Mouse (Mus musculus) forebrain, embryonic 14.5 days (tissue): Measurements from ENCODE around the gene Tmem175. TPM values are rescaled to one million over a fixed set of nuclear protein-coding genes. Genes with fewer than 3 reads are reported as not detected.

Experiments
- ATAC-seq: fragments of 200-750 bp; cut with Nextera tagmentation; 2 replicates; pipeline ENCODE4 v1.8.0; 2017; ENCODE audit warnings: mild to moderate bottlenecking, moderate library complexity
- DNase-seq: peaks from one replicate; pipeline ENCODE4 v3.0.0-alpha.2; 2015; ENCODE audit warnings: low spot score
- H3K27ac ChIP-seq: fragments of 300-500 bp; sonication (generic); 2 replicates; pipeline ENCODE4 v1.5.1; 2014; ENCODE audit warnings: low read depth, mild to moderate bottlenecking, control low read depth, low read length, moderate library complexity
- H3K27me3 ChIP-seq: fragments of 300-500 bp; sonication (generic); replicated peaks from 2 replicates; pipeline ENCODE4 v1.6.1; 2014; ENCODE audit warnings: low read length, control low read depth, mixed read lengths; ENCODE audit not compliant: control insufficient read depth, insufficient read depth
- H3K36me3 ChIP-seq: fragments of 300-500 bp; sonication (generic); 2 replicates; pipeline ENCODE4 v1.6.1; 2014; ENCODE audit warnings: low read length, control low read depth; ENCODE audit not compliant: control insufficient read depth, insufficient read depth
- H3K4me1 ChIP-seq: fragments of 300-500 bp; sonication (generic); 2 replicates; pipeline ENCODE4 v1.6.1; 2014; ENCODE audit warnings: antibody characterized with exemption, low read length, control low read depth; ENCODE audit not compliant: control insufficient read depth, insufficient read depth
- H3K4me2 ChIP-seq: fragments of 300-500 bp; sonication (generic); 2 replicates; pipeline ENCODE4 v1.6.1; 2014; ENCODE audit warnings: mild to moderate bottlenecking, control low read depth, low read length
- H3K4me3 ChIP-seq: fragments of 300-500 bp; sonication (generic); 2 replicates; pipeline ENCODE4 v1.5.1; 2014; ENCODE audit warnings: low read depth, low read length, control low read depth
- H3K9ac ChIP-seq: fragments of 300-500 bp; sonication (generic); 2 replicates; pipeline ENCODE4 v1.6.1; 2014; ENCODE audit warnings: mild to moderate bottlenecking, low read length, control low read depth, moderate library complexity
- H3K9me3 ChIP-seq: fragments of 300-500 bp; sonication (generic); replicated peaks from 2 replicates; pipeline ENCODE4 v1.6.1; 2016; ENCODE audit warnings: low read length, control low read depth, mixed read lengths; ENCODE audit not compliant: control insufficient read depth
- WGBS: fragments of 180-500 bp; shearing (Covaris S2); extraction: QIAGEN DNeasy Blood & Tissue Kit; methylation state at CpG from one replicate; pipeline ENCODE4 v1.1.7; 2014; 5-methylcytosine and 5-hydroxymethylcytosine counted together
- polyA plus RNA-seq: library from polyadenylated mRNA; unstranded; fragments of >200 nt; fragmentation: Nextera tagmentation; extraction: Ambion mirVana; gene quantifications from 2 replicates; pipeline ENCODE4 v1.2.1, GENCODE M21; 2014

Tmem175 gene
- polyA plus RNA-seq, 1 experiment from 2014 or later = 32.3 TPM

- no peaks in the 10 kb centered on the region for H3K36me3 ChIP-seq
- H3K27ac ChIP-seq = no peak overlapping the region
- 89% methylated on average over 6 of the region's 6 CpGs for WGBS
- H3K9ac ChIP-seq = no peak overlapping the region
- H3K4me3 ChIP-seq = no peak overlapping the region
- H3K4me1 ChIP-seq = peaks cover 10% of the 10 kb centered on the region
- DNase-seq (no peak), ATAC-seq (no peak)
- no peak overlapping the region for H3K4me2 ChIP-seq
- H3K27me3 ChIP-seq = no peaks in the 10 kb centered on the region
- no peaks in the 10 kb centered on the region for H3K9me3 ChIP-seq
Measured at GRCm38 (mm10) chr5:108680871-108681270, 51.3 kb downstream of the Tmem175 start.

GRCm38 (mm10) chr5:108689091-108689490, 59.5 kb downstream of the Tmem175 start:
- Histone ChIP-seq H3K9ac (no peak overlapping the region), H3K4me2 (no peak overlapping the region), H3K9me3 (no peaks in the 10 kb centered on the region), H3K4me1 (peaks cover 3% of the 10 kb centered on the region; the same call in 1 of the 2 replicates), H3K36me3 (no peaks in the 10 kb centered on the region), H3K27me3 (peaks cover 4% of the 10 kb centered on the region), H3K27ac (no peak overlapping the region), H3K4me3 (no peak overlapping the region)
- ATAC-seq (no peak), DNase-seq (peak; percentile 71)
- 65% methylated on average over 5 of the region's 5 CpGs for WGBS

- DNase-seq = no peak
- 81% methylated on average over 4 of the region's 4 CpGs for WGBS
- ATAC-seq = no peak
Measured at GRCm38 (mm10) chr5:108691152-108691551, 61.6 kb downstream of the Tmem175 start.

GRCm38 (mm10) chr5:108692271-108692670, 62.7 kb downstream of the Tmem175 start, which contains the start of gene Fgfrl1:
Fgfrl1 (plus strand) TSS chr5:108692382.
- WGBS = 6% methylated on average over 16 of the region's 18 CpGs
- Histone ChIP-seq H3K27ac (no peak within 1 kb of the TSS), H3K4me3 (peak within 1 kb of the TSS; percentile 63; the same call in 1 of the 2 replicates), H3K4me2 (peak within 1 kb of the TSS; percentile 89), H3K9me3 (no peaks in the 10 kb centered on the region), H3K27me3 (peaks cover 4% of the 10 kb centered on the region), H3K9ac (peak within 1 kb of the TSS; percentile 17), H3K36me3 (no peaks in the 10 kb centered on the region), H3K4me1 (peaks cover 5% of the 10 kb centered on the region; the same call in 1 of the 2 replicates)
- no peak for DNase-seq
- no peak for ATAC-seq

More at GRCm38 (mm10) chr5:108691152-108691551, 61.6 kb downstream of the Tmem175 start:
- Histone ChIP-seq H3K36me3 (no peaks in the 10 kb centered on the region), H3K9me3 (no peaks in the 10 kb centered on the region), H3K27ac (no peak overlapping the region), H3K4me2 (no peak overlapping the region), H3K27me3 (peaks cover 4% of the 10 kb centered on the region), H3K9ac (no peak overlapping the region), H3K4me3 (no peak overlapping the region), H3K4me1 (peaks cover 5% of the 10 kb centered on the region; the same call in 1 of the 2 replicates)

- no peaks in the 10 kb centered on the region for H3K9me3 ChIP-seq
- H3K27me3 ChIP-seq = peaks cover 4% of the 10 kb centered on the region
- no peak overlapping the region for H3K27ac ChIP-seq
- peak overlapping the region; percentile 64 for H3K9ac ChIP-seq
- H3K4me1 ChIP-seq = peaks cover 5% of the 10 kb centered on the region; the same call in 1 of the 2 replicates
- H3K36me3 ChIP-seq = no peaks in the 10 kb centered on the region
- peak overlapping the region; percentile 89 for H3K4me2 ChIP-seq
- H3K4me3 ChIP-seq = peak overlapping the region; percentile 63
- 1% methylated on average over 38 of the region's 43 CpGs for WGBS
- peak; percentile 96 for DNase-seq
- ATAC-seq = peak; percentile 96
Measured at GRCm38 (mm10) chr5:108693872-108694288, 64.3 kb downstream of the Tmem175 start.

- Histone ChIP-seq H3K36me3 (no peaks in the 10 kb centered on the region), H3K4me2 (peak overlapping the region; percentile 89), H3K9me3 (no peaks in the 10 kb centered on the region), H3K4me1 (peaks cover 5% of the 10 kb centered on the region; the same call in 1 of the 2 replicates), H3K4me3 (peak overlapping the region; percentile 63), H3K27me3 (peaks cover 4% of the 10 kb centered on the region), H3K9ac (peak overlapping the region; percentile 64), H3K27ac (0 out of 2 replicates have a peak overlapping the region, but pooled peaks have one; percentile 0)
- peak; percentile 35 for DNase-seq
- WGBS = under 1% methylated on average over 72 of the region's 99 CpGs
- ATAC-seq = peak; percentile 59
Measured at GRCm38 (mm10) chr5:108694352-108695261, 65.0 kb downstream of the Tmem175 start.

GRCm38 (mm10) chr5:108695861-108696260, 66.3 kb downstream of the Tmem175 start:
- Histone ChIP-seq H3K4me2 (peak overlapping the region; percentile 89; the same call in 1 of the 2 replicates), H3K36me3 (no peaks in the 10 kb centered on the region), H3K27me3 (peaks cover 4% of the 10 kb centered on the region), H3K9ac (no peak overlapping the region), H3K4me1 (peaks cover 5% of the 10 kb centered on the region; the same call in 1 of the 2 replicates), H3K9me3 (no peaks in the 10 kb centered on the region), H3K27ac (no peak overlapping the region), H3K4me3 (no peak overlapping the region)
- no peak for ATAC-seq
- no peak for DNase-seq
- 92% methylated on average over 12 of the region's 12 CpGs for WGBS

GRCm38 (mm10) chr5:108696542-108696941, 67.0 kb downstream of the Tmem175 start:
- Histone ChIP-seq H3K27ac (no peak overlapping the region), H3K4me3 (no peak overlapping the region), H3K4me1 (peaks cover 5% of the 10 kb centered on the region; the same call in 1 of the 2 replicates), H3K4me2 (no peak overlapping the region), H3K9ac (no peak overlapping the region), H3K27me3 (peaks cover 4% of the 10 kb centered on the region), H3K36me3 (no peaks in the 10 kb centered on the region), H3K9me3 (no peaks in the 10 kb centered on the region)
- WGBS = 75% methylated on average over 3 of the region's 3 CpGs
- DNase-seq = no peak
- no peak for ATAC-seq
